Mouse (Mus musculus): ENCODE measurements around the gene Srp68. TPM values are rescaled to one million over a fixed set of nuclear protein-coding genes. Genes with fewer than 3 reads are reported as not detected.

Srp68 gene
- polyA plus RNA-seq, 1 experiment from 2014 or later: 75.3 TPM

GRCm38 (mm10) chr11:116195252-116195651 lies 78.8 kb downstream of the Srp68 start:
- Histone ChIP-seq H3K9ac (ENCODE audit: low read length) (no peak overlapping the region), H3K4me3 (ENCODE audit: low read length) (no peak overlapping the region), H3K27ac (ENCODE audit: low read length) (no peak overlapping the region), H3K27me3 (ENCODE audit: control insufficient read depth, insufficient read depth, low read depth, low read length) (no peaks in the 10 kb centered on the region), H3K36me3 (ENCODE audit: control insufficient read depth, insufficient read depth, low read length) (no peaks in the 10 kb centered on the region), H3K9me3 (ENCODE audit: control insufficient read depth, low read length) (no peaks in the 10 kb centered on the region), H3K4me2 (ENCODE audit: low read depth, low read length) (no peak overlapping the region), H3K4me1 (replicated peaks; ENCODE audit: control insufficient read depth, insufficient read depth, low read length) (peaks cover 8% of the 10 kb centered on the region)
- 57% methylated on average over 5 of the region's 5 CpGs for WGBS
- ATAC-seq (ENCODE audit: low read depth): no peak

Other genes with a start within 250 kb of the Srp68 start
- 1,792 and 1,937 TPM in 2 replicates for gene H3f3b, start 246.3 kb downstream of the Srp68 start, polyA plus RNA-seq (2015; fragmentation: Nextera tagmentation; extraction: Ambion mirVana)
- gene Unk, start 243.9 kb downstream of the Srp68 start, polyA plus RNA-seq (2015; fragmentation: Nextera tagmentation; extraction: Ambion mirVana): 37.9 and 41.3 TPM in 2 replicates
- 7.2 and 8.9 TPM in 2 replicates for gene Unc13d, start 196.3 kb downstream of the Srp68 start, polyA plus RNA-seq (2015; fragmentation: Nextera tagmentation; extraction: Ambion mirVana)
- gene Wbp2, start 187.2 kb downstream of the Srp68 start, polyA plus RNA-seq (2015; fragmentation: Nextera tagmentation; extraction: Ambion mirVana): 95.4 and 98.9 TPM in 2 replicates
- gene Trim47, start 147.0 kb downstream of the Srp68 start, polyA plus RNA-seq (2015; fragmentation: Nextera tagmentation; extraction: Ambion mirVana): 20.4 and 24.8 TPM in 2 replicates
- gene Trim65, start 143.1 kb downstream of the Srp68 start, polyA plus RNA-seq (2015; fragmentation: Nextera tagmentation; extraction: Ambion mirVana): 5.1 and 6.4 TPM in 2 replicates
- 79.3 and 80.6 TPM in 2 replicates for gene Mrpl38, start 135.3 kb downstream of the Srp68 start, polyA plus RNA-seq (2015; fragmentation: Nextera tagmentation; extraction: Ambion mirVana)
- 36.1 and 37.3 TPM in 2 replicates for gene Fbf1, start 106.1 kb downstream of the Srp68 start, polyA plus RNA-seq (2015; fragmentation: Nextera tagmentation; extraction: Ambion mirVana)
- gene Ten1, start 75.4 kb downstream of the Srp68 start, polyA plus RNA-seq (2015; fragmentation: Nextera tagmentation; extraction: Ambion mirVana): 74.9 and 87.3 TPM in 2 replicates
- gene Acox1, start 75.2 kb downstream of the Srp68 start, polyA plus RNA-seq (2015; fragmentation: Nextera tagmentation; extraction: Ambion mirVana): 23.6 and 24.3 TPM in 2 replicates
- gene Evpl, start 36.1 kb downstream of the Srp68 start, polyA plus RNA-seq (2015; fragmentation: Nextera tagmentation; extraction: Ambion mirVana): 4.4 and 4.7 TPM in 2 replicates
- 0.21 and 0.25 TPM in 2 replicates for gene Galr2, start 6.7 kb upstream of the Srp68 start, polyA plus RNA-seq (2015; fragmentation: Nextera tagmentation; extraction: Ambion mirVana)
- 62.8 and 68.5 TPM in 2 replicates for gene Exoc7, start 33.0 kb upstream of the Srp68 start, polyA plus RNA-seq (2015; fragmentation: Nextera tagmentation; extraction: Ambion mirVana)
- 22.1 and 24.6 TPM in 2 replicates for gene Foxj1, start 61.2 kb upstream of the Srp68 start, polyA plus RNA-seq (2015; fragmentation: Nextera tagmentation; extraction: Ambion mirVana)
- gene Rnf157, start 138.8 kb upstream of the Srp68 start, polyA plus RNA-seq (2015; fragmentation: Nextera tagmentation; extraction: Ambion mirVana): 3.5 and 4.0 TPM in 2 replicates
- gene Ubald2, start 159.9 kb upstream of the Srp68 start, polyA plus RNA-seq (2015; fragmentation: Nextera tagmentation; extraction: Ambion mirVana): 41.3 and 43.2 TPM in 2 replicates
- gene Qrich2, start 192.0 kb upstream of the Srp68 start, polyA plus RNA-seq (2015; fragmentation: Nextera tagmentation; extraction: Ambion mirVana): 0.26 TPM in 1 of 2 replicates, not detected in the other
- gene Prpsap1, start 220.0 kb upstream of the Srp68 start, polyA plus RNA-seq (2015; fragmentation: Nextera tagmentation; extraction: Ambion mirVana): 167 and 177 TPM in 2 replicates

Data from lung, embryonic 16.5 days (tissue).